Mouse (Mus musculus) retina, embryonic 14.5 days (tissue): ENCODE data around the gene Eps8l3.

Experiments
- DNase-seq: peaks from one replicate; pipeline ENCODE4 v3.0.0-alpha.2; 2015; ENCODE audit warnings: low spot score

Eps8l3 gene

DNA sequence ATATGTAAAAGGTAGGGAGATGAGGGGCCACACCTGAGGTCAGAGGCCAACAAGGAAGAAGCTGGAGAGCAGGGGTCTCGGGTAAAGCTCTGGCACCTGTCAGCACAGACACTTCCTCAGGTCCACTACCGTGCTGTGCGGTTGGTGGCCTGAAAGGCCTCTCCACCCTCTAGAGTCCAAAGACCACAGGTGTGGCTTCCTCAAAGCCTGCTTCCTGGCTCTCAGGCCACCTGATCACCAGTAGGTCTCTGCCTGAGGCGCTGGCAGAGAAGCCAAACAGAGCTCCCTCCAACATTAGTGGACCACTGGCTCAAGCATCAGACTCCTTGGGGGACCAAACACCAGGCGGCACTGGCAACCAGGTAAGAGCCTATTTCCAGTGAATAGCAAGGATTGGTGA is at the start of gene Eps8l3:
Gene Eps8l3, plus strand, starts transcription at position 225 of the 400 bp plus-strand sequence.
- DNase-seq = no peak

- no peak for DNase-seq
Observed at GRCm38 (mm10) chr3:107827873-107828405, 49.1 kb upstream of the Eps8l3 start.

GRCm38 (mm10) chr3:107828518-107828917 is 48.5 kb upstream of the Eps8l3 start:
- DNase-seq = no peak

- no peak for DNase-seq
Observed at GRCm38 (mm10) chr3:107828997-107829396, 48.0 kb upstream of the Eps8l3 start.

GRCm38 (mm10) chr3:107829625-107830024 is 47.4 kb upstream of the Eps8l3 start:
- no peak for DNase-seq

GRCm38 (mm10) chr3:107831875-107832554 is 45.0 kb upstream of the Eps8l3 start:
- peak; percentile 23 for DNase-seq

GRCm38 (mm10) chr3:107832645-107833044 is 44.4 kb upstream of the Eps8l3 start:
- no peak for DNase-seq

DNA sequence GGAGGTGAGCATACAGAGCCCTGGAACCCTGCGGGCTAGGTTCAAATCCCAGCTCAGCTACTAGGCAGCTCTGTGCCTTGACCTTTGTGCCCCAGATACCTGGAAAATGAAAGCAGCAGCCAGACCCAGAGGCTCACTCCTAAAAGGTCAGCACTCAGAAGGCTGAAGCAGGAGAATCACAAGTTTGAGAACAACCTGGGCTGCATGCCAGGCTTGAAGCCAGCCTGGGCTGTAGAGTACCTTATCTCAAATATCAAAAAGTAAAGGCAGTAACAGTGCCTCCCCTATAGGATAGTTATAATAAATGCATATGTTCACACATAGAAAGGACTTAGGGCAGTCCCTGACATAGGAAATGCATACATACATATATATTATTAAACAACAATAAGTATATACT is 43.7 kb upstream of the Eps8l3 start:
- no peak for DNase-seq

DNA sequence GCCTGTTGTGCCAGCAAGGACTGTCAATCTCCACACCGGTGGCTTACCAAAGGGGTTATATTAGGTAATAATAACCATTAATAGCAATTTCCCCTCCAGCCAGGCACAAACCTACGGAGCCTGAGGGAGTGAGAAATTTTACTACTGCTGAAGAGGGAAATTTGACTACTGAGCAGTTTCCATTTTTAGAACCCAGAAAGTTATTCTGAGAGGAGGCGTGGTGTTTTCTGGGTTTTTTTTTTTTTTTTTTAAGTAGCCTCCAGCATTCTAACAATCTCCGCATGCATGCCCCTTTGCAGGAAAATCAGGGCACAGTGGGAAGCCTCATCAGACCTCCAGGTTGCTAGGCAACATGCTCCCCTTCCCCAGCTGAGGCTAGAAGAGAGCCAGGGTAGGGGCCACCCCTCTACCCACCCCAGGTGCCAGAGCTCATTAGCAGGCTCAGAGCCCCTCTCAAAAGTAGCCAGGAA is 43.1 kb upstream of the Eps8l3 start:
- DNase-seq = peak; percentile 90

GRCm38 (mm10) chr3:107835301-107835700 is 41.7 kb upstream of the Eps8l3 start:
- DNase-seq = no peak

DNA sequence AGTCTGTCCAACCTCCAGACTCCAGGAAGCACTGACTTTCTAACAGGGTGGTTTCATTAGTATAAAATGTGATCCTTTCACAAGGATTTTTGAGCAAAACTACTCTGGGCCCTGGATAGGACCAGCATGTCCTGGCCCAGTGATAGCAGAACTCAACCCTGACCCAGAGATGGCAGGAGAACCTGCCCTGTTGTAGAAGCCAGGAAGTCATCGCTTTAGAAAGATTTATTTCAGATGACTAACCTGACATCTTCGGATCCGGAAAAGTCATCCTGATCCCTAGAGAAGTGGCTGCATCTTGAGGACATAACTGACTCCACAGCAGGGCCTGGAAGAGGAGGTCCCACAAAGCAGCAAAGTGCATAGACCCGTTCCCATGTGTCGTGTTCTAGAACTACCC is 37.2 kb upstream of the Eps8l3 start:
- DNase-seq = no peak

- DNase-seq = no peak
Observed at GRCm38 (mm10) chr3:107840855-107841254, 36.2 kb upstream of the Eps8l3 start.

GRCm38 (mm10) chr3:107841370-107841769 is 35.7 kb upstream of the Eps8l3 start:
- no peak for DNase-seq

DNA sequence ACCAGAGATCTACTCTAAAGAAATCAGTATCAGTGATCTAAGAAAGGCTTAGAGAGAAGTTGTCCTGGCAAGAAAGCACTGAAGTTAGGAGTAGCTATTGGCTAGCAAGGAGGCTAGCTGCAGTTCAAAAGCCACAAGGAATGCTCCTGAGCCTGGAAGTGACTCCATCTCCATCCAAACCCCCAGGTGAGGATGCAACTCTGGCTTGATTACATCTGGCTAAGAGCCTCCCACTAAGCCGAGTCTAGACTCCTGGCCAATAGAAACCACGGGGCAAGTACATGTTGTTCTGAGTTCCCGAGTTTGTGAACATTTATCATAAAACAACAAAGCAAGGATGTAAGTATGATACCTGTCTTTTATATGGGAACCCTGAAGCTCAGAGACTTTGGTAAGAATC is 33.6 kb upstream of the Eps8l3 start:
- DNase-seq = no peak

DNA sequence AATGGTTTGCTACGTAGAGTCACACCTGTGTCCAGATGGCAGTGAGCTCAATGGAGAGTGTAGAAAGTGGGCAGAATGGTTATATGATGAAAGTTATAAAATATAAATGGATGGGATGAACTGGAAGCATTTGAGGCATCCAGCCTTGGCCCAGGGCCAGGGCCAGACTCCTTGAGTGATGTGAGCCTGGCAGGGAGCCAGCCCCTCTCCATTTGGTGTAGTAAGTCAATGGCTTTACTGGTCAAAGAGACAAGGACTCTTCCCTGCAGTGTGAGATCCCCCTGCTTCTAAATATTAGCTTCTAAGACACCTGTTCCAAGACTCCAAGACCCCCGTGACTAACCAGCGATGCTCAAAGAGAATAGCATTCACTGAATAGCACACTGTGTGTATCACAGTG is 33.0 kb upstream of the Eps8l3 start:
- DNase-seq = no peak

- no peak for DNase-seq
Observed at GRCm38 (mm10) chr3:107844499-107844898, 32.5 kb upstream of the Eps8l3 start.

DNA sequence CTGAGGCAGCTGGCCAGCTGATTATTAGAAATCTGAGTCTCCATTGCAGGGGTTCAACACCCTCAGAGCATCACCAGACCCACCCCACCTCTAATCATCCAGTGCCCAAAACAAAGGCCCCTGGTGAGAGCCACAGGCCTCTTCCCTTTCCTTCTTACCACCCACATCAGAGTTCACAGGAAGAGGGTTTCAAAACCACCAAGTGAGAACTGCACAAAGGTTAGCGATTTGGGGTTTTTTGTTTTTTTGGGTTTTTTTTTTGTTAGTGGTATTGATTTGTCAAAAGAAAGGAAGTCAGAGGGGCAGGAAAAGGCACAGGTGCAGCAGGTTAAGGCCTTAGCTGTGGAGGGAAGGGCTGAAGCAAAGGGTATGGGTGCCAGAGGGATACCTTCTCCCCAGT is 30.9 kb upstream of the Eps8l3 start:
- DNase-seq = no peak

GRCm38 (mm10) chr3:107846835-107847234 is 30.2 kb upstream of the Eps8l3 start:
- no peak for DNase-seq

DNA sequence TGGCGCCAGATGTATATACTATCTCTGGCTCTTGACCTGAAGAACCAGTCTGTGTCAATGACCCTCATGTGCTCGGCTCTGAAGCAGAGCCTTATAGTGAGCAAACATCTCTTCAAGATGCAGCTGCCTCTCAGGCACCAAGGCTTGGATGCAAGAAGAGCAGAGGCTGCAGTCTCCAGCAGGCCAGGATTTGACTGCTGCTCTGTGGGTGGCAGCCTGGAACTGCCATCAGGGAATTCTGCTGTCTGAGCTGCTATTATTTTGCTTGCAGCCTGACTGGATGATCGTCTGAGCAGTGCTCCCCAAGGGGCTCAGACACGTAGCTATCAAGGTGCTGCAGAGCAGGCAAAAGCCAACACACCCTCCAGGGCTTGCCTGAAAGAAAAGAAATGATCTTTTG is 28.9 kb upstream of the Eps8l3 start:
- DNase-seq = peak; percentile 16

- no peak for DNase-seq
Observed at GRCm38 (mm10) chr3:107849000-107849692, 27.9 kb upstream of the Eps8l3 start.

GRCm38 (mm10) chr3:107849693-107850031 is 27.4 kb upstream of the Eps8l3 start:
- no peak for DNase-seq

DNA sequence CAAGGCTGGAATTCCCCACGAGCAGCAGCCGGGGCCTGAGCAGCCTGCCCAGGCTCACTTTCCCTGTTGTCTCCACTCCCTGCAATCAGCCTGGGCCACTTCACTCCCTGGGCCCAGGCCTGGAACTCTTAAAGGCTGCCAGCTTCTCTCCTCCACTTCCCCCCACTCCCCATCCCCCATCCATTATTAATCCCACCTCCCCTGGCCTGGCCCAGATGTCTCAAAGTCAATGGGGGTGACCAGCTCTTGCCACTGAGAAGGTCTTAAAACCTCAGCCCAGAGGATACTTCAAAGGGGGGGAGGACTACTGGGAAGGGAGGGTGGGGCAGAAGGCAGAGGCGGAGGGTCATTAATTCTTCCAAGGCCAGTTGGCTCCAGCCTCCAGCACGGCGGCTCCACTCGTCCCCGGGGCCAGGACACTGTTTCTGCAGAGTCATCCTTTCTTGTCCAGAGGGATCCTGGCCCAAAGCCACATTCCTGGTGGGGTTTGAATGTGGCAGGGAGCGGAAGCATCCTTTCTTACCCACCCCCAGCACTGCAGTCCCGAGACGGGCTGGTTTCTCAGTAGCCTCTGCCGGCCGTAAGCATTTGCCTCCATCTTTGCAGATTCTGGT is 26.5 kb upstream of the Eps8l3 start:
- peak; percentile 47 for DNase-seq

GRCm38 (mm10) chr3:107852786-107853185 is 24.2 kb upstream of the Eps8l3 start:
- DNase-seq = no peak
